Mouse (Mus musculus) left cerebral cortex, postnatal 36 days (tissue): ENCODE measurements at regions not wholly inside any gene's neighbourhood (a gene's known extent, or its start where the extent isn't known, plus 50 kb on each side); places are given as distances from the start of the nearest gene placed in this dataset.

Source experiments
- DNase-seq, 2 experiments: peaks; one replicate each; pipeline ENCODE4 v3.0.0; 2021 to 2022; ENCODE audit warnings: low spot score in 2 of 2, mixed read lengths in 1 of 2
- intact Hi-C: fragments of 180-260 bp; cut with DNase I; formaldehyde crosslinking; loops from one replicate; pipeline ENCODE4 v1.15.1; 2025

DNA sequence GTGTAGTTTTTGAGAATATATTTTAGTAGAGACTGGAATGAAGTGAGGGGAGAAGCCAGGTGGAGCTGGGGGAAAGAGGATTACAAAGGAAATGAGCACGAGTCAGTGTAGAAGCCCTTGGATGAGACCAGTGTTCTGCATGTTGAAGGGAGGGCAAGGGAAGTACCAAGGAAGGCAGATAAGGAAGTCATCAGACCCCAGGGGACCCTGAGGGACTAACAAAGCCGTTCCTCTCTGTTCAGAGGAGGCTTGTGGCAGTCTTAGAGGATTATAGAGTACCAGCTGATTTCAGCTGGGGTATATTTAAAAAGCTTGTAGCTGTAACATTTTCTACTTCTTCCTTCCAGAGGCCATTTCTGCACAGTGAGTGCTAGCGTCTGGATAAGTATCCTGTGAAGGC, 56.7 kb upstream of the Igsf9b start:
- DNase-seq, result no peak
- intact Hi-C loops, result no loop called here

DNA sequence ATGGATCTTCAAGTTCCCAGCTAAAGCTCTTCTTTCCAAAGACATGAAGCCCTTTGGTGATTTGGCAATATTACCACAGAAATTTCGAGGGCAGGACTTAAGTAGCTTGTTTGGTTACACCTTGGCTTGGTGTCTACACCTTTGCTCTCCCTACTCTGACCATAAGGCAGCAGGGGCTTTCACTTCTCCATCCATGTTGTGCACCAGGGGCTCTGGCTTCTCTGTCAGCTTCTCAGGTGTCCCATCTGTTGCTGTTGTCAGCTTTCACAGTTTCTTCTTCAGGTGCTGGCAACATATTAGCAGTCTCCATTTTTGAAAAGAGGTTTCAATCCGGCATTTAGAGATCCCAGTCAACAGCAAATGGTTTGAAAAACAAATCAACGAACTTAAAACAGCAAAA, 58.1 kb upstream of the Igsf9b start:
- no peak for DNase-seq
- intact Hi-C loops, result no loop called here

DNA sequence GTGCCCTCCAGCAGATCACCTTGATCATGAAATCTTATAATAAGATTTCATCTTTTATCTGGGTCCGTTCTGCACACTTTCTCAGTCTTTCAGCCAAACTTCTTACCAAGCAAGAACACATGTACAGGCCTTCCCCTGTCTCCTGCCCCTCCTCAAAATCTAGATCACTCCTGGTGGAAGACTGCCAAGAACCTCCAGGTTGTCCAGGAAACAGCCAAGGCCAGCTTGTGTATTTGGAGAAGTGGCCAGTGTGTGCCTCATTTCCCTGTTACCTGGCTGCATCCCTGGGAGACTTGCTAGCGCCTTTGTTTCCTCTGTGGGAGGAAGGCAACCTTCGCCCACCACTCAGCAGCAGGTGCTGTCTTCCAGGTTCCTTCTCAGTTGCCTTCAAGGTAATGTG, 58.5 kb upstream of the Igsf9b start:
- intact Hi-C loops, result no loop called here
- no peak for DNase-seq

DNA sequence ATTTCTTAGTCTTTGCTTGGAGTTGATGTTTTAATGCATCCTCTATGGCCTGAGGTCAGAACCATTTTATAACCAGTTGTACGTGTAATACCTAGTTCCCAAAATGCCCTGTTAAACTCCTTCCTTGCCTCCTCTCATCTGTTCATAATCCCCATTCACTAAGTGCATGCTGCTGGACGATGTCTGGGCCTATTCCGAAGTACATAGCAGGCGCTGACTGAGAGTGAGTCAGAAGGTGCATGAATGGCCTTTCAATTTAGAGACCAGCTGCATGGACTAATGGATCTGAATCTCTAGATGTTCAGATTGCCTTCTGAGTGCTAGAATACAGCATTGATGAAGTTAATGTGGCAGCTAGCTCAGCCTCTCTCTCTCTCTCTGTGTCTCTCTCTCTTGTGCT, 66.3 kb upstream of the Igsf9b start:
- DNase-seq, result no peak
- intact Hi-C loops, result no loop called here

DNA sequence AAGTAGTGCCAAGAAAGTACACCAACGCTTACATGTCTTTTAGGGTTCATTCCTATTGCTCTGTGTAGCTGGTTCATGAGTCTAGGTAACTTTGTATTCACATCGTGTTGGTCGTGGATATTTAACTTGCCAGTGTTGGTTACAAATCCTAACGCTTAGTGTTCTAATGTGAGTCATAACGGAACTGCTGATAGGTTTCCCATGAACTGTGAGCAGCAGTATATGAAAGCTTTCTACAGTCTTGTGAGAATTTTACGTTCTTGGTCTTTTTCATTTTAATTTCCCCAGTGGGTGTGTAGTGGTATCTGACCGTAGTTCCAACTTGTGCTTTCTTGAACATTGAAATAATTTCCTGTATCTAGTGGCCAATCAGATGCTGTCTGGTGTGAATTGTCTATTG, 71.5 kb upstream of the Igsf9b start:
- no peak for DNase-seq
- intact Hi-C loops, result no loop called here

DNA sequence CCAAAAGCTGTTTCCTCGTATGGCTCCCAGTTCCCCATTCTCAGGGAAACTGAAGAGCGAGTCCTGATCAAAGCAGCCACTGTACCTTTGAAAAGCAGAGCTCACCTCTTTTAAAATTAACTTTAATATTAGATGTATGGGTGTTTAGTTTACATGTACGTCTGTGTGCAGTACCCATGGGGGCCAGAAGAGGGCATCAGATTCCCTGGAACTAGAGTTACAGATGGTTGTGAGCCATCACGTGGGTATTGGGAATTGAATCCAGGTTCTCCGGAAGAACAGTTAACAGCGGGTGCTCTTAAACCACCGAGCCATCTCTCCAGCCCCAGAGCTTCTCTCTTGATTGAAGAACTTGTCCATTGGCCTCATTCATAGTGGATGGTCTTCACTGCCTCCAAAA, 66.0 kb upstream of the Jam3 start:
- intact Hi-C loops, result no loop called here
- DNase-seq, result no peak

DNA sequence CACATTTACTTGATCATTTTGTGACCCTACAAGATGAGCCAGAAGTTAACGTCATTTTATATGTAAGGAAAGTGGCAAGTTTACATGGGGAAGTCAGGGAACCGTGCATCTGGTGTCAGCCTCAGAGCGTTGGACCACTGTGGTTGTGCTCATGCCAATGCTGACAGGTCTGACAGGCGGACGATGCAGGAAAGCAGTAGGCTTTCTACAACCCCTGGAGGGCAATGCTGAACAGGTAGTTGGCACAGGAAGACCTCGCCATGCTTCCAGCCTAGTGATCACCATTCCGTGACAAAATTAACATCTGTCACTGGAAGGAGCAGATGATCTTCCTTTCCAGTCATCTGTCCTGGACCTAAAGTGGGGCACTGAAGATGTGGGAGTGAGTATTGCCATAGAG, 60.8 kb upstream of the Jam3 start:
- intact Hi-C loops, result no loop called here
- DNase-seq, result no peak

DNA sequence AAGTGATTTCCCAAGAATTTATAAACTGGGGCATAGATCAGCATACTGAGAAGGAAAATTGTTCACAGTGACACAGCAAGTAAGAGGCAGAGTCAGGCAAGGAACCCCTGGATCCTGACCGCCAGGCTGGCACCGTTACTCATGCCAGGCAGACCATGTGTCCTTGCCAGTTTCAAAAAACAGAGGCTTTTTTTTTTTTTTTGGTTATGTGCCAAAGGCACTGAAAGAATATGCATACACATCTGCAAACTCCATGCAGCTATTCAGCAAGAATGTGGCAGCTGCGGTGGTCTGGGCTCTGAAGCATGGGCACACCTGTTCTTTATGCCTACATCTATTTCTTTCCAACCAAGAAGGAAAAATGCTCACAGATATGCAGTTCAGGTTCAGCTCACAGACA, 58.8 kb upstream of the Jam3 start:
- DNase-seq, result no peak
- intact Hi-C loops, result no loop called here

DNA sequence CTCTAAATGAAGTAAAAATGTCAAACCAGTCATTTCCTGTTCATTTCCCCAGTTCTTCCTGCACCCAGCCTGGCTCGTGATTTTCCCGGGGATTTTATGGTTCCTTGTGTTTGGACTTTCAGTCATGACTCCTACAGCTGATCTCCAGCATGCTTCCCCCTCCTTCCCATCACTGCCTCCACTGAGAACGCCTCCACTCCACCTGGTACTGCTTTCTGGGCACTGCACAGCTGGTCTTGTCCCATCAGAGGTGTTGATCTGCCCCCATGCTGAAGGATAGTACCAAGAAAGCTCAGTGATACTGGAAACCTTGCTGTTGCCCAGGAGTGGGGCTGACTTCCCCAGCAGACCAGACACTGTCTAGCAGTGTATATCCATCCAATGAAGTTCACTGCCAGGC, 53.6 kb upstream of the Jam3 start:
- intact Hi-C loops, result loop anchor here (1.0 kb wide), 2 partner anchors 16 to 78 kb away; no protein-coding TSS in a partner anchor
- peak; percentile 74 for DNase-seq
